Mouse (Mus musculus) layer of hippocampus, adult 8-10 months (tissue): ENCODE data around the gene Myh9. TPM values are rescaled to one million over a fixed set of nuclear protein-coding genes. Genes with fewer than 3 reads are reported as not detected.
"Not testable (repeated sequence)": the region's sequence is repeated elsewhere in the genome, so short reads cannot be mapped to it uniquely, and the experiment has no call there.

Experiments used
- DNase-seq, 2 experiments: peaks; one replicate each; pipeline ENCODE4 v3.0.0; 2022; ENCODE audit warnings: low spot score in 2 of 2
- total RNA-seq, 4 experiments: library from RNA; stranded (reverse); gene quantifications; 2 replicates each; pipeline ENCODE4 v1.2.4; 2022

Myh9 gene
- total RNA-seq, 4 experiments from 2014 or later = 89.0 to 116 (median 104) TPM

- not testable (repeated sequence) for DNase-seq
These were observed 1.6 kb upstream of the Myh9 start for GRCm38 (mm10) chr15:77843494-77844041.

DNA sequence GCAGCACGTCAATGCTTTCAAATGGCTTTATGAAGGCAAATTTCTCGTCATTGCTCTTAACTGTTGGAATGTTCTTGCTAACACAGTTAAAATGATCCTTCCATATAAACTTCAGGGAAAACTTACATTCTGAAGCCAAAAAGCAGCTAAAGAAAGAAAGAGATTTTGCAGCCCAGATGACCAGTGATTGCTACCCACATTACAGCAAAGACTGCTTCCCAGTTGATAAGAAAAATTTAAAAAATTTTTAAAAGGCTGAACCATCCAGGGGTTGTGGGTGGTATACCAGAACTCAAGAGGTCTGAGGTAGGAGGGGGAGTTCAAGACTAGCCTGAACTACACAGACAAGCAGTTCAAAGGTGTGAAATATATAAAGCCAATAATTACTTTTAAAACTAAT is 1.1 kb upstream of the Myh9 start:
- no peak for DNase-seq

DNA sequence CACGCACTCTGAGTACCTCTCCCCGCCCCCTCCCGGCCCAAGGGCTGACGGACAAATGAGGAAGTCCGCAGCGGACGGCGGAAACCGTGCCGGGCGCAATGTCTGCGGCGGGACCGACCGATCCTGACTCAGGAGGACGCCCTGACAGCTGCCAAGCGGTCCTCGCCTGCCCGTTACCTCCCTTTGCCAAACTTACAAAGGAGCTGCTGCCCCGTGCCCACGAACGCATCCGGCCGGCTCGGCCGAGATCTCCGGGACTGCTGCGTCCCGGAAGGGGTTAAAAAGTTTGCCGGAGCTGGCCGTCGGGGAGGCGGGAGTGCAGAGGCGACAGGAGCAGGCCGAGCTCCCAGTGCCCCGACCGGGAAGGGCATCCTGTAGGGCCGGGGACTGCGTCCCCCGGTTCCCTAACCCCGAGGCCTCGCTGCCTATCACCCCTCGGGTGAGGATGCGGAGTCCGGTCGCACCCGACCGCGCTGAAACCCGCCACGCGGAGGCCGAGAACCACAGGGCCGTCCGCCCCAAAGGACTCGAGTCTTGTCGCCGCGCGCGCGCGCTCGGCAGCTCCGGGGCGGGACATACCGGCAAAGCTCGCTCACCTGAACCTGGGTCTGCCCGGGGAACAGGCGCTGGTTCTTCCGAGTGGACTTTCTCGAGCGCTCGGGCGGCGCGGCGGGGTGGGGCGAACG is 471 bp downstream of the Myh9 start:
- peak in 1 of 2 experiments; percentile 41 for DNase-seq

GRCm38 (mm10) chr15:77840450-77841360 is 1.3 kb downstream of the Myh9 start:
- no peak for DNase-seq

DNA sequence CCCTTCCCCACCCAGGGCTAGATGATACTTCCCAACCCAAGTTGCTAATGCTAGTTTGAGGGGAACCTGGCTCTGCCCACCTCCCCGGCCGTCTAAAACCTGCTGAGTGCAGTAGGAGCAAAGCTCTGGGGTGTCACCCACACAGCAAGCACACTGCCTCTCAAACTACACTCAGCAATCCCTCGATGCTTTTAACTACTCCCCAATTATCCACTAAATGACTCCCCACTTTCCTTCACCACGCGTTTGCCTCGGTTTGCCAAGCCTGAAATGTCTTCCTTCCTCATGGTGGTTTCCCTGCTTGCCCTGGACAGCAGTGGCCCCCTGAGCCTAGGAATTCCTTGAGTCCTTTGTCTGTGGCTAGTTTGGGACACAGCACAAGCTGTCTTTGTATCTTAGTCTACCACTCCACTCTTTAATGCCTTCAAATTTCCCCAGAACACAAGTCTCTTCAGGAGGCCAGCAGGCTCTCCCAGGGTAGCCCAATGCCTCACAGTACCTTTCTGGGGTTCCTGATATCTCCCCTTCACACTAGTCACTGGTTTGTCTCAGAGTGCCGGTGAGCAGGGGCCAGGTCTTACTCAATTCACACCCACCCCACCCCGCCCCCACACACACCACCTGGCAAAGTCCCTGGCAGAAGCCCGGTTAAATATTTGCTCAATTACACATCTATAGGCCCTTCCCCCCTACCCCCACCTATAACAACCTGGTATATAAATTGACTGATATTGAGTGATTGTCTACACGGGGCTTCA is 2.3 kb downstream of the Myh9 start:
- DNase-seq = no peak

DNA sequence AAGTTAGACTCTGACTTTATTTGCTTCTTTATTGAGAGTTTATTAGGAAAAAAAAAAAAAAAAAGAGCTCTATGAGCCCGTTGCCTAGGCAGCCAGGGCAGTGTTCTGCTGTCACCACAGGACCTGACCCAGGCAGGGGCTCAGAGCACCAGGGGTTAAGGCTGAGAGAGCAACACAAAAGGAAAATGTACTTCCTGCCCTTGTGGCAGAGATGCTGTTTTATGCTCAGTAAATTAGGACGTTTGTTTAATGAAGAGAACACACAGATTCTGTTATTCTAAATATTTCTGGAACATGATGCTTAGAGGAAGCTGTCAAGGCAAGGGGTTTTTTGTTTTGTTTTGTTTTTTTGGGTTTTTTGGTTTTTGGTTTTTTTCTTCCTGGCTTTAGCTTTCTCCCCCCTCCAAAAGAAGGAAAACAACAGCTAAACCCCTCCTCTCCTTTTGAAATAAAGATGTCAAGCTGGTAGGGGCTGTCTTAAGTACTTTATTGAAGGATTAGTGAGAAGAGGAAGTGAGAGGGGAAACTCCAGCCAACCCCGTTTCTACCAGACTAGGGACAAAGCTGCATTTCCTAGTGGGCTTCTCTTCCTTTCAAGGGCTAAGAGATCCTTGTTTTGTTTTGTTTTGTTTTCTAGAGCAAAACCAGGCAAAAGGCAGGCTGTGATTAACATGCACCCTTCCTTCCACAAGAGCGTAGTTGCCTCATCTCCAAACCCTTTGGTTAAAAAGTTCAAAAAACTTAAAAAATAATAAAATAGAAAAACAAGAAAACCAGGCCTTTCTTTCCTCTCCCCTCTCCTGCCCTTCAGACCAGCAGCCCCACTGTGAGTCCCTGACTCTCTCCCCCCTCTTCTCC is 3.2 kb downstream of the Myh9 start:
- no peak for DNase-seq

GRCm38 (mm10) chr15:77837444-77838117 is 4.4 kb downstream of the Myh9 start:
- DNase-seq = no peak

- DNase-seq = no peak
These were observed 5.1 kb downstream of the Myh9 start for GRCm38 (mm10) chr15:77836692-77837443.

- no peak for DNase-seq
These were observed 5.9 kb downstream of the Myh9 start for GRCm38 (mm10) chr15:77835930-77836653.

- DNase-seq = no peak
These were observed 7.4 kb downstream of the Myh9 start for GRCm38 (mm10) chr15:77834336-77835268.

DNA sequence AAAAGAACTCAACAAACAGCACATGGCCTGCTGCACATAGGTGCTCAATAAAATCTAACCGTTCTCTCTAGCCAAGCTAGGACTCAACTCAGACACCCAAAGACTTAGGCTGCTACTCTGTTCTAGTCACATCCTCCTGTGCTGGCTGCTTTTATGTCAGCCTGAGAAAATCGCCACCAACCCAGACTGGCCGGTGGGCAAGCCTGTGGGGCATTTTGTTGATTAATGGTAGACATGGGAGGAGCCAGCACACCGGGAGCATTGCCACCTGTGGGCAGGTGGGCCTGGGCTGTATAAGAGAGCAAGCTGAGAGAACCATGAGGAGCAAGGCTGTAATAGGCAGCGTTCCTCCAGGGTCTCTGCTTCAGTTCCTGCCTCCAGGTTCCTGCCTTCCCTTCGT is 8.2 kb downstream of the Myh9 start:
- DNase-seq = no peak

GRCm38 (mm10) chr15:77833083-77833482 is 8.9 kb downstream of the Myh9 start:
- no peak for DNase-seq

- DNase-seq = no peak
These were observed 9.5 kb downstream of the Myh9 start for GRCm38 (mm10) chr15:77832458-77832904.

GRCm38 (mm10) chr15:77831754-77832457 is 10.1 kb downstream of the Myh9 start:
- DNase-seq = no peak

- DNase-seq = no peak
These were observed 10.8 kb downstream of the Myh9 start for GRCm38 (mm10) chr15:77831138-77831579.

GRCm38 (mm10) chr15:77830481-77831137 is 11.4 kb downstream of the Myh9 start:
- DNase-seq = no peak
